Mouse (Mus musculus): ENCODE results near the gene Crybg3.
A peak's percentile ranks its signal among the peaks of the same experiment; 100 is the strongest.

The Crybg3 gene

DNA sequence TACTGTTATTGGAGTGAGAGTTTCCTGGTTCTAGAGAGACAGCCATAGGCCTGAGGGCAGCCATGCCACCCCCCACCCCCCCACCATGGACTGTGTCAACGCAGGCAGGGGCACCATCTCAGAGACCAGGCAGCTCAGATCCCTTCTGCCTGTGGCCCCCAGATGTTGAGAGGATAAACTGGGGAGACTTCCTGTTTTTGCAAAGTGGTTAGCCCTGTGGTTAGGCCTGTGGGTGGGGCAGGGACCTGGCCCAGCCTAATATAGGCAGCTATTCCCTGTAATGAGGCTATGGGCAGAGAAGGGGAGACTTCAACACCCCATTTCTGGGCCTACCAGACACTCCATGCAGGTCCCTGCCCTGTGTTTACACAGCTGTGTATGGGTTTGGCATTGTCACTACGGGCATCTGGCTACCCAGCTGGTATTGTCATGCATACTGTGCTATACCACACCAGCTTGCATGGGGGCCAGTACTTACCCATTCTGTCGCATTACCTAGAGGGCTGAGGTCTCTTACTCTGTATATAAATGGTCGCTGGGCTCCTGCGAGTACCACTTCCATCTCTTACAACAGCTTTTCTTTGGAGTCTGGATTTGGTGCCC lies 141.4 kb downstream of the Crybg3 start:
- peak in 1 of 2 experiments; percentile 25 for DNase-seq (ENCODE audit: low spot score in 2 of 2)

GRCm38 (mm10) chr16:59451813-59452212 lies 149.0 kb downstream of the Crybg3 start:
- DNase-seq (ENCODE audit: low spot score in 2 of 2): no peak

- DNase-seq (ENCODE audit: low spot score in 2 of 2): no peak
Measured at GRCm38 (mm10) chr16:59449092-59449491, 151.7 kb downstream of the Crybg3 start.

DNA sequence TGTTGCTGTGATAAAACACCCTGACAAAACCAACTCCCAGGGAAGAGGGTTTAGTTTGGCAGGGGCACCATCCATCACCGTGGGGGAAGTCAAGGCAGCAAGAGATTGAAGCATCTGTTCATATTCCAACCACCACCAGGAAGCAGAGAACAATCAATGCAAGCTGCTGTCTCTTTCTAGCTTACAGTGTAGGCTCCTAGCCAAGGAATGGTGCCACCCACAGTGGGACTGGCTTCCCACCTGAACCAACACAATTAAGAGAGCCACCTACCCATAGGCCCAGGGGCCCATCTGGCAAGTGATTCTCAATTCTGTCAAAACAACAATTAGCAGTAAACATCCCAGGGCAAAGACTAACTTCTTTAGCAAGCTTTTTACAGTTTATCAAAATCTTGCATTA lies 152.6 kb downstream of the Crybg3 start:
- DNase-seq (ENCODE audit: low spot score in 2 of 2): no peak

GRCm38 (mm10) chr16:59444880-59445559 lies 155.8 kb downstream of the Crybg3 start:
- DNase-seq (ENCODE audit: low spot score in 2 of 2): no peak
